Mouse (Mus musculus): ENCODE measurements around the gene Abcg8. TPM values are rescaled to one million over a fixed set of nuclear protein-coding genes. Genes with fewer than 3 reads are reported as not detected.
A peak's percentile ranks its signal among the peaks of the same experiment; 100 is the strongest.

Abcg8 gene
- polyA plus RNA-seq (2012; rRNA removed) = 0.10 and 0.12 TPM in 2 replicates

DNA sequence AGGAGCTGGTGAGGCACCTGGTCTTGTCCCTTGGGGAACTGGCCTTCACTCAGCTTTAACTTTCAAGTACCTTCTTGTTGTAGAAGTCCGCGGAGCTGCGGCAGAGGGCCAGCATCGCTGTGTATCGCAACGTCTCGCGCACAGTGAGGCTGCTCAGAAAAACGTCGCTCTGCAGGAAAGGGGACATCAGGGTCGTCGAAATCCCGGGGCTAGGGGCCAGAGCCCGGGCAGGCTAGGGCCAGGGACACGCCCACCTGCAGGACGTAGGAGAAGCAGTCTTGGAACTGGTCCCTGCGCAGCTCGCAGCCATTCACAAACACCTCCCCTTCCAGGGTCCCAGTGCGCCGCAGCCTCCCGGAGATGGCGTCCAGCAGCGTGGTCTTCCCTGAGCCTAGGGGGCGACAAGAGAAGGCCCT lies at the start of gene Abcg8:
Gene Abcg8 (plus strand): TSS at position 352 of the 416 bp plus-strand sequence.
- DNase-seq (ENCODE audit: low spot score) = peak; percentile 27

DNA sequence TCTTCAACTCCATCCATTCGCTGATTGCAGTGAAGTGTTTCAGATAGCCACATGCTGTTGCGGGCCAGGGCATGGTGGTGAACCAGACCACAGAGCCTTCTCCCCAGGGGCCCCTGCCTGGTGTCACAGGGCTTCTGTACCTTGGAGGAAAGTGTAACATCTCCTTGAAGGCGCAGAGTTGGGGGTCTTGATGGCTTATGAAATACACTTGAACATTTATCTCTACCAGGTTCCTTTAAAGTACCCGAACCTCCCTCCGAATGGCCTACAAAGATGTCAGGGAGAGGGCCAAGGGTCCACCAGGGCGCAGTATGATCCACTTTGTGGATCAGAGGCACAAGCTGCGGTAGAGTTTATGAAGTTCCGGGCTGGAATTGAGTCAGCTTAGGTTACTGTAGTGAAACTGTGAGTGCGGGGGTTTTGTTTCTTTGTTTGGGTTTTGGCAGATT lies 49.2 kb upstream of the Abcg8 start:
- no peak for DNase-seq (ENCODE audit: low spot score)

DNA sequence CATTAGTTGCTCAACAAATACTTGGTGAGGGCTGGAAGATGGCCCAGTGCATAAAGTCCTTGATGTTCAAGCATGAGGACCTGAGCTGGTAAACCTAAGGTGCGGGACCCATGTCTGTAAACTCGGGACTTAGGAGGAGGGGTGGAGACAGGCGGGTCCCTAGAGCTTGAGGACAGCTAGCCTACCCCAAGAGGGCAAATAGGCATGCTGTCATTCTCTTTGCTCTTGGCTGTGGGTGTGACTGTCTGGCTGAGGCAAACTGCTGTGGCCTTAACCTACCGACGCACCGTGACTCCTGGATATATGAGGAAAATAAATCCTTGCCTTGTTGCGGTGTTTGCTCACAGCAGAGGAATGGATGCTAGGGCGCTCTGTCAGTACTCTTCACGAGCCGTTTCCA lies 48.4 kb upstream of the Abcg8 start:
- no peak for DNase-seq (ENCODE audit: low spot score)

DNA sequence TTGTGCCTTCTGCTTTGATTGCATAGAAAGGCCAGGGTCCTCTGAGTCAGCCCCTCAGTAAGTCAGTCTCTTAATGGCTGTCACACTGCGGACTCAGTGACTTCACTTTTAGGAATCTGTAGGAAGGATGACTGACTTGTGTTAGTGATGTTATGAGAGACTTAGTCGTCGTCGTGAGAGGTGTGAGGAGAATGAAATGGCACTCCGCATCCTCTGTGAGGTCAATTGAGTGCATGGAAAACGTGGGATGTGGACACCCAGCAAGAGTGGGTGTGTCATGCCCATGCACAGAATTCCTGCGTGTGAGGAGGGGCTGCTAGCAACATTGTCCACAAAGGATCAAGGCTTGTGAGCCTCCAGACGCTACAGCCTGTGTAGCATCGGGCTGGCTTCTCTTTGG lies 47.5 kb upstream of the Abcg8 start:
- DNase-seq (ENCODE audit: low spot score) = no peak

DNA sequence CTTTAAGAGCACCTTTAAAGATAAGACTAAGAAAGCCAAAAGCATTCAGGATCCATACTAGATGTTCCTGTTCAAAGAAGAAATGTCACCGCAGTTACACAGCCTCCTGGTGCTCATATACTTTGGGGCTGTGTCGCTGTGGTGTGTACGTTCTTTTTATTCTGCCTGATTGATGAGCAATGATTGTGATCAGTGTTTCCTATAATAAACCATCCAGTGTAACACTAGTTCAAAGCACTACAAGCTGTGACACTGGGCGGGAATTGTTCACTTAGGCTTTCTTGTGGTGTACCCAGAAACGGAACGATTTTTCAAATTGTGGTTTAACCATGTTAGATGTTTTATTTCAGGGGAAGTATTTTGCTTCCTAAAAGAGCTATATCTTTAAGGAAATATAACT lies 44.3 kb upstream of the Abcg8 start:
- no peak for DNase-seq (ENCODE audit: low spot score)

DNA sequence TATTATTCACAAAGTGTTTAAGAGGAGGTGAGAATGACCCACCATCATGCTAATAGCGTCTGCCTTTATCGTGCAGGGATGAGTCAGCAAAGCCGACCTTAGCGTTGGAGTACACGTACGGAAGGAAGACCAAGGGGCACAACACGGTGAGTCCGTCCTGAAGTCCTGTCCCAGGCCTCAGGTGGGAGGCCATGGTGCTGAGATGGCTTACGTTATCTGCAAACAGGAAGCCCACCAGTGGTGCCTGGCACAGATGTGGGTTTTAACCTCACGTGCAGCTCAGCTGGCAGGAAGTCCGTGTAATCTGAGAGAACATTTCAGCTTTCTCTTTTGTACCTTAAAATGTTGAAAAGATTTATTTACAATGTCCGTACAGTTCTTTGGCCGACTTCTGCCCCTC lies 42.7 kb upstream of the Abcg8 start:
- no peak for DNase-seq (ENCODE audit: low spot score)

DNA sequence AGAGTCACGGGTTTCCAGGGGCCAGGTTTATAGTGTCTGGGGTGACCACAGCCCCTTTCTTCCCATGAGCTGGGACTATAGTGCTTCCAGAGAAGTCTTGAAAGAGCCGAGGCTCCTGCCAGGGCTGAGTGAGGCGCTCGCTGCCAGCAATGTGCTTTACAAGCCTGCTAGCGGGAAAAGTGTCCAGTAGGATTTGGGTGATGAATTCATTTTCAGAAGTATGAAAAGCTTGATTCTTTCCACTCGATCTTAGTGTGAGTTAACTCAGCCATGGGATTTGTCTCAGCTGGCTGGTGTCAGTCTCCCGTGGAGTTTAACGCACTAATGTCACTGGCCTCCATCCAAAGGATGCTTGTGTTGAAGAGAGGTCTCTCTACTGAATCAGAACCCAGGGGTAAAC lies 39.8 kb upstream of the Abcg8 start:
- no peak for DNase-seq (ENCODE audit: low spot score)

DNA sequence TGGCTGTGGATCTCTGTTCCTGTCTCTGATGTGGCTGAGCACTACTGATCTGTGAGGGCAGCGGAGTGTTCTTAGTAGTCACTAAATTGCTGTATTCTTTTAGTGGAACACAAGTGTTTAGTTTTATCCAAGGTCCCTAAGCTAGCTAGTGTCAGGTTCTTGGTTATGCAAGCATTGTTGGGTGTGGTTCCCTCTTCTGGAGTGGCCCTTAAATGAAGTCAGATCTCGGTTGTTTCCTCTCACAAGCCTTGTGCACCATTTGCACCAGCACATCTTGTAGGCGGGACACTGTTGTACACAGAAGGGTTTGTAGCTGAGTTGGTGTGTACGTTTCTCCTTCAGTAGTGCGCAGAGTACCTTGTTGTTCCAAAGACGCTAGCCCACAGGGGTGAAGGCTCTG lies 38.1 kb upstream of the Abcg8 start:
- DNase-seq (ENCODE audit: low spot score) = no peak

DNA sequence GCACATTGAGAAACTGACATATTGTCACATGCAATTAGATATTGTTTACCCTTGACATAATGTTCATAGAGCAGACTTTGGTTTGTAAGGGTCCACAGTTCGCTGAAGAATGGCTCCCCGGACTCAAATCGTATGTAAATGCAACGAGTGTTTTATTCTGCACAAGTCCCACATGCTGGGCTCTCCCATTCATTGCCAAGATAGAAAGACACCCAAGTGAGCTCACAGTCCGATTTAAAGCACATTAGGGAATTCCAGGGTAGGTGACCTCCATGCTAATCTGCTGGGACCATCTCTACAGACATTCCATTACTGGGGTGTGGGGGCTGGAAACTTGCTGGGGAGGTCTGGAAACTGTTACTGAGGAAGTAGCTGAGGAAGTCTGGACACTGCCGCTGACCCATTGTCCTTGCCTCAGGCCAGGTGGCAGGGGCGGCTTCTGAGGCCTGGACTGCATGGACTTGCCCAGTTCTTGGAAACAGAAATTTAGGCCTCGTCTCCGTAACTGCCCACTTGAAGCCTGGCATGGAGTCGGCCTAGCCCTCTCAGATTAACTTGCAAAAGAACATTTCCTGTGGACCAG lies 36.2 kb upstream of the Abcg8 start:
- no peak for DNase-seq (ENCODE audit: low spot score)

DNA sequence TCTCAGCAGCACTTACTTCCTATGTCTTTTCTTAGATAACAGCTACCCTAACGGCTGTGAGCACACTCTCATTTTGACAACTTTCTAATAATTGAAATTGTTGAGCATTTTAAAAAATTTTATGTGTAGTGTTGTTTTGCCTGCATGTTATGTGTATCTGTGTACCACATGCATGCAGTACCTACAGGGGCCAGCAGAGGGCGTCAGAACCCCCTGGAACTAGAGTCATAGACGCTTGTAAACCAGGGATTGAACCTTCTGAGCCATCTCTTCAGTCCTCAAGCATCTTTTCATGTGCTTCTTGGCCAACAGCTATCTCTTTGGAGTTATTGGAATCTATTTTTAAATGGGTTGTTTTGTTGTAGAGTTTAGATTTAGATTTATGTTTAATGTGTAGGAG lies 34.2 kb upstream of the Abcg8 start:
- no peak for DNase-seq (ENCODE audit: low spot score)

DNA sequence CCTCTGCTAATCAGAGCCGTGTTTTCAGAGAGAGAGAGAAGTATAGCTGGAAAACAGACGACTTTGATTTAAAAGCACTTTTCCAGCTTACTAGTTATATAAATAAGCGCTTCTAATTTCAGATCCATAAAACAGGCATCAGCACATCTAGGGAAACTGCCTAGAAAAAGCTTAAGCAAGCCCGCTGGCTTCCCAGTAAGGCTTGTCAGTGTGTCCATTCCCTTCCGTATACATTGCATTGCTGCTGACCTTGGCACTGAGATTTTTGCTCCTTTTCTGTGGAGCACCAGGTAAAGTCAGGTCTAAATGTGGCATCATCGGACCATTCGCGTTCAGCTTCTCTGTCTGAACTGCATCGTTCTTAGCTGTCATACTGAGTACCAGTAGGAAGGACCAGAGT lies 33.8 kb upstream of the Abcg8 start:
- no peak for DNase-seq (ENCODE audit: low spot score)

DNA sequence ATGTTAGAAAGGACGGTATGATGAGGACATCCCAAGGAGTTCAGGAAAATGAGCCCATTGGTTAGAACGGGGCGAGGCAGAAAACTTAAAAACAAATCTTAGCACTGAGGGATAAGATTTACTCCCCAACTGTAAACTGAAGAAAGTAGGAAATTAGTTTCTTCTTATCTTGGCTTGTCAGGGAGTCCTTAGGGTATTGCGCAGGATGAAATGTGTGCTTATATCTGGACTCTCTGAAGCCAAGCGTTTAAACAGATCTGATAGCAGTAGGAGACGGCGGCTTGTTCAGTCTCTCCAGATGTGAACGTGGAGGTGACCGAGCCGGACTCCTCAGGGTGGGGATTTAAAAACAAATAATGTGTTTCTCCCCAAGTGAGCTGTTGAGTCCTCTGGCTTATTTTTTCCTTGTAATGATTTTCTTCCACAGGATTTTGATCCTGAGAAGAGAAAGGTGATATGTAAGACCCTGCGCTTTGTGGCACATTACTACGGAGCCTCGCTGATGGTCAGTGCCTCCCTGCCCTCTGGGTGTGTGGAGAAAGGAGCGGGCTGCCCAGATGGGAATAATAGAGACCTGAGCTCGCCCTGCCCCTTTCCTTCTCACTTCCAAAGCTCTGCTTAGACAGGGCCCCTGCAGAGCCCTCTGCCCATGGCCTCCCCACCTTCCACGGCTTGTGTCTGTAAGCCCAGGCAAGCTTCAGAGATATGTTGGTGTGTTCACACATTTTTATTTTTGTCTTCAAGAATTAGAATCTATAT lies 31.6 kb upstream of the Abcg8 start:
- no peak for DNase-seq (ENCODE audit: low spot score)

DNA sequence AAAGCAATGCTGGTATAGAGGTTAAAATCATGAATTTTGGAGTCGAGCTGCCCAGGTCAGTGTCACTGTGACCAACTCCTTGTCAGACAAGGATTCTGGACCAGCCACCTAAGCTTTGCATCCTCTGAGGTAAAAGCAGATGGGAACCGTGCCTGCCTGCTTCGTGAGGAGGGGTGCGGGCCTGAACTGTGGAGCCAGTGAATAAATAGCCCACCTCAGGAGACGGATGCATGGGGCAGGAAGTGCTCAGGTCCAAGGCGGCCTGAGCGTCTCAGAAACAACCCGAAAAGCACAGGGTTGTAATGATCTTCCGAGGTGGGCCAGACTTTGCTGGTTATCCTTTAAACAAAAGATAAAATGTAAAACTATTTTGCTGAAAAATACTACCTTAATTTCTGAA lies 31.0 kb upstream of the Abcg8 start:
- no peak for DNase-seq (ENCODE audit: low spot score)

DNA sequence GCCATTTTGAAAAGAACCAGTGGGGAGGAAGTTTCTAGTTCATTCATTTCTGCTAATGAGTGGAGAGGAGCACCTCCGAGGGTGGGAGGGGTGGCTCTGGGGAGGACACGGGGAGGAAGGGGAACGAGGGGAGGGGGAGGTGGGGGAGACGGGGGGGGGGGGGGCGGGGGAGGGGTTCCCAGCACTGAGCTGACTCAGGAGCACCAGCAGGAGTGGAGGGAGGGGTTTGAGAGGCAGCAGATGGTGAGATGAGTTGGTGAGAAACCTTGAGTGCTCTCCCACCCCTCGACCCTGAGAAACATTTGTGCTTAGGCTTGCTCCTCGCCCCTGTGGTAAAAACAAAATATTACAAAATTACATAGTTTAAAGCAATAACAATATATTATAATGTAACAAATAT lies 30.2 kb upstream of the Abcg8 start:
- no peak for DNase-seq (ENCODE audit: low spot score)

DNA sequence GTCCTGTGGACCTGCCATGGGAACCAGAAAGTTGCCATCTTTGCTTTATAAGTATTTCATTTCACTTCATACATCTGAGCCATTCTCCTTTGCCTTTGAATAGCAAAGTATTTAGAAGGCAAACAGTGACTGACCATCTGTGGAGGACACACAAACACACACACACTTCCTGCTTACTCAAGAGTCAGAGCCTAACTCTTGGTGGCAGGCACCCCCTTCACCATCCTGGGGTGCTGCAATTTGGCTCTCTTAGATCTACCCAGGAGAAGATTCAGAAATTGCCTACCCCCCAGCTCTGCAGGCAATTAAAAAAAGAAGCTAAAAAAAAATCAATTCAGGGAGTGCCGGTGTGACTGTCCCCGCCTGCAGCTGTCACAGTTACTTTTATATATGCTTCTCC lies 29.6 kb upstream of the Abcg8 start:
- DNase-seq (ENCODE audit: low spot score) = no peak

DNA sequence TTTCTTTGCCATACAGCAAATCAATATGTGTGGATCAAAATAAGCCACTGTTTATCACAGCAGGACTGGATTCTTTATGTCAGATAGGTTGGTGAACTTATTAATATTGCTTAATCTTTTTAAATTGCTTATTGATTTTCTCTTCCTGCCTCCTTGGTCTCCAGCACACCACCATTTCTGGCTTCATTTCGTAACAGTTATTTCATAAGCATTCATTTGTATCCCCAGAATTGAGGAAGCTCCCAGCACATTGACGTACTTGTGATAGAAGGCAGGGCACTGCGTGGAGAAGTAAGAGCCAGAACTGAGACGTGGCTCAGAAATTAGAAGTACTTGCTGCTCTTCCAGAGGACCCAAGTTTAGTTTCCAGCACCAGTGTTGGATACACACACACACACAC lies 28.5 kb upstream of the Abcg8 start:
- no peak for DNase-seq (ENCODE audit: low spot score)

DNA sequence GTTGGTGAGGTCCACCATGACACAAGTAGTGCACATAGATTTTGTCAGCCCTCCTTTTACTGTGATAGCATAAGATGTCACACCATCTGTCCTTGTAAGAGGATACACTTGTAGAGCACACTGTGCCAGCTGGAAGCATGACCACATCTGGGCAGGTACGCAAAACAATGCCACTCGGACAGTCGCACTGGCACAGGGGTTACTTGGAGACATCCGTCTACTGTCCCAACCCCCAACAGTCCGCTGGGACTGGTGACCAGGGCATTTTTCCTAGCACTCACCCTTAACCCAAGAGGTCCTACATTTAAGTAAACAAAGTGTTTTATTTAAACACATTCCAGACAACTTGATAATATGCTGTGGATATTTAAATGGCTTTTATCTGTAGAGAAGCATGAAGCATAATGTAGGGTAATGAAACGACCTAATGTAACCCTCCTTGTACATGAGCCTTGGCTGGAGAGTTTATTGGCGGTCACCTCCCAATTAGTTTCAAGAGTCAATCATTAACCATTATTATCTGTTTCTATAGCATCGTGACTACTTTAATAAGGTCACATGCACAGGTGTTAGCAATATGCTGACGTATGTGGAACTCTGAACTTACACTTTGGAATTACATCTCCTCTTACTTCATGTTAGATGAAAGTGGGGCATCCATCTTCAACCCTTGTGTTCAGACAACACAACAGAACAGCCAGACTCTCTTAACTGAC lies 25.6 kb upstream of the Abcg8 start:
- no peak for DNase-seq (ENCODE audit: low spot score)

DNA sequence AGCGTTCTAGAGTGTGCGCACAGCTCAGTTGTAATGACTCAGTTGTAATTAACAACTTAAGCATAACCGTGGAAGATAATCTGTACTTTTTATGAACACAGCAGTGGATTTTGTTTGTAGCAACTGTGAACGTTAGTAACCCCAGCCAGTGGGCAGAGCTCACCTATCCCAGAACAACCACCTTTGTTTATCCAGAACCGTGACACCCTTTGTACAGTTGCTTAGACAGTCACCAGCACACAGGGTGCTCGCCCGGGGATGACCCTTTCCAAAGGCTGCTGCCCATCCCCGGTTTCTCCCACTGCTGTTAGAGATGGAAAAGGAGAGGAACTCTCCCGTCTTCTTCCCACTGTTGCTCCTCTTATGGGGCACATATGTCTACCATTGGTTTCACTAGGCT lies 22.6 kb upstream of the Abcg8 start:
- no peak for DNase-seq (ENCODE audit: low spot score)

DNA sequence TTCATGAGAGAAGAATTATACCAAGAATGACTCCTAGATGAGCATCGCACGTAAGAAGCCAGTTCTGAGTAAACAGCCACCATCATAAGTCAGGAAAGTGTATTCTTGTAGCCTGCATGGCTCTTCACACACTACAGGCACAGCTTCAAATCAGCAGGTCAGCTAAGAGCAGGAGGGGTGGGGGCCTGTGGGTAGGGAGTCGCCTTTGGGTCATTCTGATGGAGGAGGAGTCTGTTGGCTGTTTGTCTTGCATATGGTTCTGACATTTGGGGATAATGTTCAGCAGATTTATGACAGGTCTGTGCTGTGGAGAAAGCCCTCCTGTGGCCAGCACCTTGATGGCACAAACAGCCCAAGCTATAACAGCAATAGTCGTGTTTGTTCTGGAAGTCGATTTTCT lies 19.9 kb upstream of the Abcg8 start:
- DNase-seq (ENCODE audit: low spot score) = no peak

DNA sequence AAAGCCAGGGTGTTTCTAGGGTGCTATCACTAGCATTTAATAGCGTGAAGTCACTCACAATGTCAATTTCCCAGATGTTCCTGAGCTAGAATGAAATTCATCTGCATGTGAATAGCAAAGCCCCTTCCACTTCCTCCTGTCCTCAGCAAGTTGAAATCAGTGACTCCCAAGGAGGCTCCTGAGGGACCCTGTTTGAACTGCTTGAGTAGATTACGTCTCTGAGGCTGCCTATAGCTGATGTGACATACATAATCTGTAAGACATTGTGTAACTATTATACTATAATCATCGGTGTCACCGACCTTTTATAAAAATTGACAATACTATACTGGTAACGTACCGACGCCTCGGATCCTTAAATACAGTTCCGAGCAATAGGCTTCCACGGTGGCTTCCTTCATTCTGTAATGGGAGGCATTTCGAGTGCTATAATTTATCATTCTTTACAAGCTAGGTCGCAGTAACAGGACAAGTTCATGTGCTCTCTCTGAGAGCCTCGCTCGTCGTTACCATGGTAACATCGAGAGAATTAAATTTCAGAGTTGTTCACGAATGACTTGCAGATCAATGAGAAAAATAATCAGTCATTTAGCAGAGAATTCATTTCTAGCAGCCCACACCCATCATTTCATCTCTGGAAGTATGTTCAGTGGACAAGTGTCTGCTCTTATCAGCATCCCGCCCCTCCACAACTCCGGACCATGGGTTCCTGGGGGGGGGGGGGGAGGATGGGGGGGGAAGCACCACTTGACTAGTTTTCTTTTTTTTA lies 19.3 kb upstream of the Abcg8 start:
- DNase-seq (ENCODE audit: low spot score) = no peak

DNA sequence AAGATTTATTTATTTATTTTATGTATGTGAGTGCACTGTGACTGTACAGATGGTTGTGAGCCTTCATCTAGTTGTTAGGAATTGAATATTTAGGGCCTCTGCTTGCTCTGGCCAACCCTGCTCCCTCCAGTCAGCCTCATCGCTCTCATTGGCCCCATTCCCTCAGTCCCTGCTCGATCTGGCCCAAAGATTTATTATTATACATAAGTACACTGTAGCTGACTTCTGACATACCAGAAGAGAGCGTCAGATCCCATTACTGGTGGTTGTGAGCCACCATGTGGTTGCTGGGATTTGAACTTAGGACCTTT lies 18.7 kb upstream of the Abcg8 start:
- DNase-seq (ENCODE audit: low spot score) = no peak

DNA sequence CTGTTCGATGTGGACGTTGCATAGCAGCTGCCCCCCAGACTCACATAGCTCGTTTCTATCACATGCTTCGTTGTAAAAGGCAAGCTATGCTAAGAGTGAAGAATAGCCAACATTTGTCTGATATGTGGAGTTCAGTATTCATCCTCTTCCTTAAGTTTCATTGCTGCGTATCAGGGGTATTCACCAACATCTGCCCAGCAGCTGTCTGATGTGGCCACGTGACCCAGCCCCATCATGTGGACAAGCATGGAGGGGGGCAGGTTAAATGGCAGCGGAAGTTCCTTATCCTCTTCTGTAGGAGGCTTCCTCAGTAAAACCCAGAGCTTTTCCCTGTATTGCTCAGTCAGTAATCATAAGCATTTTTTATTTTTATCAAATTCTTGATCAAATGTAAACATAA lies 18.3 kb upstream of the Abcg8 start:
- DNase-seq (ENCODE audit: low spot score) = no peak

DNA sequence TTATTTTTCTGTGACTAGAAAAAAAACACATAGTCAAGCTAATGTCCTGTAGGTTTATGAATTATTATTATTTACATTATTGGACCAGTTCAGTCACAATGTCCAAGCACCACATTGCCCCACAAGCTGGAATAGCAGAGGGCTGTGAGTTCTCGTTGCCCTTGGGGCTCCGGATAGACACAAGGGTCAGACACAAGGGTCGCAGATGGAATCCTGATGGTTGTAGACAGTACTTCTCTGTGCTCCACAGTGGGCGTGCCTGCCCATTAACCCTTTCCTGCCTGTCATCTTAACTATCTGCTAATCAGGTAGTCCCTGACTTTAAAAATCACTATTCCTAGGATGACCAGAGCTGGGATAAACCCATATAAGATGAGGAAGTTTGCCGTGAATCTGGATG lies 17.9 kb upstream of the Abcg8 start:
- DNase-seq (ENCODE audit: low spot score) = no peak

Measured in urinary bladder, adult 2 months (tissue).